Mouse (Mus musculus): ENCODE data around the gene Klkb1. TPM values are rescaled to one million over a fixed set of nuclear protein-coding genes. Genes with fewer than 3 reads are reported as not detected.

Klkb1 gene
- polyA plus RNA-seq, 1 experiment from 2014 or later: 0.04 TPM

GRCm38 (mm10) chr8:45310967-45311366, 16.3 kb upstream of the Klkb1 start:
- H3K9ac ChIP-seq: no peak overlapping the region
- H3K36me3 ChIP-seq: no peaks in the 10 kb centered on the region
- 89% methylated on average over 4 of the region's 4 CpGs for WGBS
- H3K27ac ChIP-seq: no peak overlapping the region
- no peak overlapping the region for H3K4me2 ChIP-seq
- H3K4me1 ChIP-seq: no peaks in the 10 kb centered on the region
- H3K9me3 ChIP-seq: no peaks in the 10 kb centered on the region
- no peaks in the 10 kb centered on the region for H3K27me3 ChIP-seq
- ATAC-seq (ENCODE audit: insufficient number of reproducible peaks, insufficient read depth, low FRiP score, low TSS enrichment, low read depth): no peak
- no peak overlapping the region for H3K4me3 ChIP-seq

DNA sequence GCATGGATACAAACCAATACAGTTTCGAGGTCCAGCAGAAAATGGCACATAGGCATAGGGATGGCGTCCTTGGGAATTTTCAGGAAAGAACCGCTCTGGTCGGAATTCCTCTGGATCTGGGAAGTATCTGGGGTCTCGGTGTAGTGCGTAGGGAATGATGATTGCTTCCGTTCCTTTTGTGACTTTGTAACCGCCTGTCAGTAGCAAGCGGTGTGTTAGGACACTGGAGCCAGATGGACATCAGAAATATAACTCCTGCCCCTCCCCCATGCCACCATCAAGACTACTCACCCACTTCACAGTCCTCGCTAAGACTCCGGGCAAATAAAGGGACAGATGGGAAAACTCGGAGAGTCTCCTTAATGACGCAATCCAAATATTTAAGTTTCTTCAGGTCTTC, 13.7 kb upstream of the Klkb1 start, which contains the start of gene Gm45753:
Gm45753 (minus strand) TSS at position 101 of the 400 bp plus-strand sequence.
- H3K4me1 ChIP-seq: no peaks in the 10 kb centered on the region
- no peaks in the 10 kb centered on the region for H3K27me3 ChIP-seq
- H3K36me3 ChIP-seq: no peaks in the 10 kb centered on the region
- no peak for ATAC-seq (ENCODE audit: insufficient number of reproducible peaks, insufficient read depth, low FRiP score, low TSS enrichment, low read depth)
- no peak within 1 kb of the TSS for H3K27ac ChIP-seq
- no peak within 1 kb of the TSS for H3K4me2 ChIP-seq
- no peaks in the 10 kb centered on the region for H3K9me3 ChIP-seq
- H3K9ac ChIP-seq: no peak within 1 kb of the TSS
- no peak within 1 kb of the TSS for H3K4me3 ChIP-seq
- WGBS: 92% methylated on average over 13 of the region's 13 CpGs

DNA sequence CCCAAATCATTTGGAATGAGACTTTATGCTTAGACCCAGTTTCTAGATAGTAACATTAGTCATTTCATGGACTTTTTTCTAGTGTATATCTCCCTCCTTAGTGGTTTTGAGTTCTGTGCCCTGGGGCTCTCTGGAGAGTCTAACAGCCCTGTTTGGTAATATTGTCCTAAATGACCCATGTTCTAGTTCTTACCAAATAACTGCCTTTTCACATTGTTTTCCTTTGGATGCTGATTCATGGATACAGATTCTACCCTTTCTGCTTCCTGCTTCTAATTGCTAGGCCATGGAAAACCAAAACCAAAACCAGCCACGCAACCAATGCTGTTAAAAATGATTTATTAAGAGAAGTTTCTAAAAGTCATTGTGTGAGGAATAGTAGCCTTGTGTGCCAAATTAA, 10.8 kb upstream of the Klkb1 start:
- H3K27ac ChIP-seq: no peak overlapping the region
- WGBS: 85% methylated on average over 1 of the region's 1 CpGs
- no peaks in the 10 kb centered on the region for H3K36me3 ChIP-seq

GRCm38 (mm10) chr8:45304354-45304753, 9.7 kb upstream of the Klkb1 start:
- WGBS: 90% methylated on average over 3 of the region's 3 CpGs
- H3K4me3 ChIP-seq: no peak overlapping the region
- no peak overlapping the region for H3K4me2 ChIP-seq
- H3K9ac ChIP-seq: no peak overlapping the region
- no peaks in the 10 kb centered on the region for H3K36me3 ChIP-seq
- no peaks in the 10 kb centered on the region for H3K9me3 ChIP-seq
- no peak overlapping the region for H3K27ac ChIP-seq
- H3K4me1 ChIP-seq: no peaks in the 10 kb centered on the region
- ATAC-seq (ENCODE audit: insufficient number of reproducible peaks, insufficient read depth, low FRiP score, low TSS enrichment, low read depth): no peak
- no peaks in the 10 kb centered on the region for H3K27me3 ChIP-seq

More for the DNA sequence above, 10.8 kb upstream of the Klkb1 start:
- no peak overlapping the region for H3K4me2 ChIP-seq
- H3K4me1 ChIP-seq: no peaks in the 10 kb centered on the region
- H3K9ac ChIP-seq: no peak overlapping the region
- no peak for ATAC-seq (ENCODE audit: insufficient number of reproducible peaks, insufficient read depth, low FRiP score, low TSS enrichment, low read depth)
- H3K9me3 ChIP-seq: no peaks in the 10 kb centered on the region
- H3K4me3 ChIP-seq: no peak overlapping the region
- H3K27me3 ChIP-seq: no peaks in the 10 kb centered on the region

DNA sequence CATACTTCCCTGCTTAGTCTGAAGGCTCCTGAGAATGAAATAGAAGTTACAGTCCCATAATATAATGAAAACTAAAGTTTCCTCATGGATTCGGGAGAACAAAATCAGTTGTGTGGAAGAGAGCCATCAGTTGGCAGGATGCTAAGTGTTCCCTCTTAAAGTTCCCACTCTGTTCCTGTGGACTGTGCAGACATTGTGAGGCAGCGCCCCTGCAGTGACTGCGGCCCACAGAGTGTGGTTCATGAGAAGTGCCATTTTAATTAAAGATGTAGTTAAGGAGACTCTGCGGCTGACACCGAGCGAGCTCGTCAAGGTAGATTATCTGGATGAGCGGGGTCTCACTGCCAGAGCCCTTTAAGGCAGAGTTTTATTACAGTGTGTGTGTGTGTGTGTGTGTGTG, 7.7 kb upstream of the Klkb1 start:
- H3K27ac ChIP-seq: no peak overlapping the region
- WGBS: 69% methylated on average over 8 of the region's 8 CpGs
- no peak overlapping the region for H3K4me3 ChIP-seq
- no peak for ATAC-seq (ENCODE audit: insufficient number of reproducible peaks, insufficient read depth, low FRiP score, low TSS enrichment, low read depth)
- H3K9me3 ChIP-seq: no peaks in the 10 kb centered on the region
- H3K4me1 ChIP-seq: no peaks in the 10 kb centered on the region
- H3K27me3 ChIP-seq: no peaks in the 10 kb centered on the region
- H3K36me3 ChIP-seq: no peaks in the 10 kb centered on the region
- no peak overlapping the region for H3K9ac ChIP-seq
- H3K4me2 ChIP-seq: no peak overlapping the region

GRCm38 (mm10) chr8:45295276-45295675, 617 bp upstream of the Klkb1 start:
- no peak overlapping the region for H3K4me3 ChIP-seq
- no peaks in the 10 kb centered on the region for H3K9me3 ChIP-seq
- H3K4me2 ChIP-seq: no peak overlapping the region
- no peaks in the 10 kb centered on the region for H3K36me3 ChIP-seq
- WGBS: 87% methylated on average over 6 of the region's 6 CpGs
- no peak overlapping the region for H3K27ac ChIP-seq
- no peak overlapping the region for H3K9ac ChIP-seq
- ATAC-seq (ENCODE audit: insufficient number of reproducible peaks, insufficient read depth, low FRiP score, low TSS enrichment, low read depth): no peak
- H3K27me3 ChIP-seq: no peaks in the 10 kb centered on the region
- no peaks in the 10 kb centered on the region for H3K4me1 ChIP-seq

DNA sequence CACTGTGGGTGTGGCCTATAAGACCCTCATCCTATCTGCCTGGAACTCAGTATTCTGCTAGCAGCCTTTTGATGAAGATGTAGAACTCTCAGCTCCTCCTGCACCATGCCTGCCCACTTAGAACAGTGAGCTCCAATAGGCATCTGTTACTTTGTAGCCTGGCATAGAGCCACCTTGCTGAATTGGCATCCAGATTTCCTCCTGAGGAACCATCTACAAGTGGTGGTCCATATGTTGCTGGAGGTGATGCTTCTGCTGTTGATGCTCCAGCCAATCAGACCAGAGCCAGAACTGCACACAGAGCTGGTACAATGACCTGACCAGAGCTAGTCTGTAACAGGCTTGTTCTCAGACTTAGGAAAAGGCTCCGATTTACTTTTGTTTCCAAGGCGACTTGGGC, 2.9 kb downstream of the Klkb1 start:
- 93% methylated on average over 2 of the region's 2 CpGs for WGBS
- Histone ChIP-seq H3K4me1 (no peaks in the 10 kb centered on the region), H3K4me2 (no peak overlapping the region), H3K9me3 (no peaks in the 10 kb centered on the region), H3K9ac (no peak overlapping the region), H3K27ac (no peak overlapping the region), H3K4me3 (no peak overlapping the region), H3K27me3 (no peaks in the 10 kb centered on the region), H3K36me3 (no peaks in the 10 kb centered on the region)
- no peak for ATAC-seq (ENCODE audit: insufficient number of reproducible peaks, insufficient read depth, low FRiP score, low TSS enrichment, low read depth)

GRCm38 (mm10) chr8:45281630-45282029, 13.0 kb downstream of the Klkb1 start:
- Histone ChIP-seq H3K27me3 (no peaks in the 10 kb centered on the region), H3K27ac (no peak overlapping the region), H3K36me3 (no peaks in the 10 kb centered on the region), H3K9me3 (no peaks in the 10 kb centered on the region), H3K4me2 (no peak overlapping the region), H3K4me1 (no peaks in the 10 kb centered on the region), H3K9ac (no peak overlapping the region), H3K4me3 (no peak overlapping the region)
- WGBS: 70% methylated on average over 8 of the region's 8 CpGs
- ATAC-seq (ENCODE audit: insufficient number of reproducible peaks, insufficient read depth, low FRiP score, low TSS enrichment, low read depth): no peak

- H3K9me3 ChIP-seq: no peaks in the 10 kb centered on the region
- no peaks in the 10 kb centered on the region for H3K36me3 ChIP-seq
- no peak overlapping the region for H3K4me3 ChIP-seq
- H3K27ac ChIP-seq: no peak overlapping the region
- H3K9ac ChIP-seq: no peak overlapping the region
- H3K4me2 ChIP-seq: no peak overlapping the region
- 50% methylated on average over 3 of the region's 3 CpGs for WGBS
- no peaks in the 10 kb centered on the region for H3K27me3 ChIP-seq
- no peaks in the 10 kb centered on the region for H3K4me1 ChIP-seq
- ATAC-seq (ENCODE audit: insufficient number of reproducible peaks, insufficient read depth, low FRiP score, low TSS enrichment, low read depth): no peak; the same call in 1 of the 2 replicates
Measured at GRCm38 (mm10) chr8:45277453-45277852, 17.2 kb downstream of the Klkb1 start.

- 79% methylated on average over 4 of the region's 4 CpGs for WGBS
Measured at GRCm38 (mm10) chr8:45274317-45274716, 20.3 kb downstream of the Klkb1 start.

GRCm38 (mm10) chr8:45269056-45269455, 25.6 kb downstream of the Klkb1 start:
- ATAC-seq (ENCODE audit: insufficient number of reproducible peaks, insufficient read depth, low FRiP score, low TSS enrichment, low read depth): no peak
- no peaks in the 10 kb centered on the region for H3K36me3 ChIP-seq
- peaks cover 4% of the 10 kb centered on the region; the same call in 1 of the 2 replicates for H3K9me3 ChIP-seq
- H3K27ac ChIP-seq: no peak overlapping the region
- H3K9ac ChIP-seq: no peak overlapping the region
- no peaks in the 10 kb centered on the region for H3K4me1 ChIP-seq
- no peak overlapping the region for H3K4me3 ChIP-seq
- no peak overlapping the region for H3K4me2 ChIP-seq
- no peaks in the 10 kb centered on the region for H3K27me3 ChIP-seq

More at GRCm38 (mm10) chr8:45274317-45274716, 20.3 kb downstream of the Klkb1 start:
- ATAC-seq (ENCODE audit: insufficient number of reproducible peaks, insufficient read depth, low FRiP score, low TSS enrichment, low read depth): no peak
- H3K4me3 ChIP-seq: no peak overlapping the region
- no peak overlapping the region for H3K27ac ChIP-seq
- no peak overlapping the region for H3K4me2 ChIP-seq
- H3K9ac ChIP-seq: no peak overlapping the region
- H3K9me3 ChIP-seq: no peaks in the 10 kb centered on the region
- H3K36me3 ChIP-seq: no peaks in the 10 kb centered on the region
- no peaks in the 10 kb centered on the region for H3K4me1 ChIP-seq
- no peaks in the 10 kb centered on the region for H3K27me3 ChIP-seq

- no peak for ATAC-seq (ENCODE audit: insufficient number of reproducible peaks, insufficient read depth, low FRiP score, low TSS enrichment, low read depth)
- Histone ChIP-seq H3K27ac (no peak overlapping the region), H3K9me3 (peaks cover 4% of the 10 kb centered on the region; the same call in 1 of the 2 replicates)
Measured at GRCm38 (mm10) chr8:45268485-45268884, 26.2 kb downstream of the Klkb1 start.

More at GRCm38 (mm10) chr8:45268485-45268884, 26.2 kb downstream of the Klkb1 start:
- H3K4me3 ChIP-seq: no peak overlapping the region
- no peaks in the 10 kb centered on the region for H3K36me3 ChIP-seq
- no peak overlapping the region for H3K4me2 ChIP-seq
- no peaks in the 10 kb centered on the region for H3K27me3 ChIP-seq
- no peaks in the 10 kb centered on the region for H3K4me1 ChIP-seq
- H3K9ac ChIP-seq: no peak overlapping the region
